ENCODE assay signal across 12 mouse cellular contexts in genomic region chr4:48275736-48276135, GRCm38 (mm10). TPM values are rescaled to one million over a fixed set of nuclear protein-coding genes. Genes with fewer than 3 reads are reported as not detected.
DNase-seq lines count a peak whose midpoint lies in the region; TF ChIP-seq lines count a peak whose summit lies in the region.
"Had no signal": no experiment of that assay in that cellular context is flagged by ENCODE, and none has a peak within 500 bp of the region (broad histone marks: within the 10 kb centered on the region; RNA-seq: fewer than 3 reads in every experiment).

No protein-coding gene starts in this region.

- peak; percentile 8 to 51 for DNase-seq in adrenal gland, postnatal 36 days
- DNase-seq in adrenal gland, adult 2 months, result no peak
- DNase-seq in cerebellum, postnatal 25 days, result peak; percentile 18 to 42
- no peak for DNase-seq in cerebellum, adult 9-11 months
- DNase-seq in liver, adult 2 months (ENCODE audit: extremely low read depth, low read depth, low spot score), result peak; percentile 52
- DNase-seq in liver, result no peak
- DNase-seq: heart, adult 11 months; kidney, adult 2 months had no signal

- H3K36me3 ChIP-seq in liver, adult 2 months (ENCODE audit: control insufficient read depth, insufficient read depth, low read length), result peaks cover 1% of the 10 kb centered on the region; the same call in 1 of the 2 replicates
- H3K36me3 ChIP-seq: hindbrain, embryonic 12.5 days; hindbrain, embryonic 15.5 days had no signal

- H3K9ac ChIP-seq in liver, adult 2 months (ENCODE audit: low read depth, low read length), result no peak overlapping the region
- H3K9ac ChIP-seq: forebrain, embryonic 13.5 days; hindbrain, embryonic 12.5 days; hindbrain, embryonic 15.5 days had no signal

- peaks cover 32% of the 10 kb centered on the region; the same call in 1 of the 2 replicates for H3K79me2 ChIP-seq in liver, adult 2 months (ENCODE audit: control insufficient read depth, insufficient read depth, low read length)

- peaks cover 36% of the 10 kb centered on the region for H3K4me1 ChIP-seq in liver, adult 2 months (ENCODE audit: control insufficient read depth, insufficient read depth, low read length)

- no peak for TF ChIP-seq CTCF in liver, adult 2 months (IDR thresholded peaks at IDR 0.05; ENCODE audit: low read depth, low read length)

- TF ChIP-seq POLR2A in liver, adult 2 months (IDR thresholded peaks at IDR 0.05; ENCODE audit: extremely low read depth, insufficient read depth, low read length), result no peak

- H3K27me3 ChIP-seq in liver, adult 2 months (ENCODE audit: control insufficient read depth, insufficient read depth, low read length), result no peaks in the 10 kb centered on the region
- H3K27me3 ChIP-seq: forebrain, embryonic 13.5 days; hindbrain, embryonic 12.5 days; hindbrain, embryonic 15.5 days had no signal

- no peak overlapping the region for H3K4me3 ChIP-seq in liver, adult 2 months (ENCODE audit: insufficient read depth, low read depth, low read length)
- H3K4me3 ChIP-seq: forebrain, embryonic 10.5 days; forebrain, embryonic 13.5 days; hindbrain, embryonic 12.5 days; hindbrain, embryonic 15.5 days had no signal

- H3K27ac ChIP-seq in liver, adult 2 months (replicated peaks; ENCODE audit: insufficient read depth, low read depth, low read length), result no peak overlapping the region
- H3K27ac ChIP-seq: forebrain, embryonic 10.5 days; forebrain, embryonic 13.5 days; hindbrain, embryonic 12.5 days; hindbrain, embryonic 15.5 days had no signal

- WGBS in liver, adult 2 months, result 49% methylated on average over 3 of the region's 3 CpGs

RNA-seq across cellular contexts. Expression of gene Erp44, which starts 3.6 kb away (rescaled TPM):
- 10 to 100 TPM; 66.7 to 69.6 TPM for total RNA-seq in adrenal gland, postnatal 36 days (2021)
- 10 to 100 TPM; 62.3 to 69.7 TPM for total RNA-seq in adrenal gland, adult 2 months (2021)
- 17.9 and 26.5 TPM in 2 replicates for polyA plus RNA-seq in adrenal gland, adult 2 months (2012; rRNA removed)
- 50.9 and 56.6 TPM in 2 replicates for total RNA-seq in liver, adult 2 months (2014; rRNA removed)
- 21.1 and 22.3 TPM in 2 replicates for polyA plus RNA-seq in liver, adult 2 months (2012; rRNA removed)

RNA-seq across cellular contexts. Expression of gene Invs, which starts 3.8 kb away (rescaled TPM):
- 10 to 100 TPM; 12.2 to 13.6 TPM for total RNA-seq in adrenal gland, postnatal 36 days (2021)
- 10 to 100 TPM; 11.2 to 13.8 TPM for total RNA-seq in adrenal gland, adult 2 months (2021)
- polyA plus RNA-seq in adrenal gland, adult 2 months (2012; rRNA removed), result 1.9 and 3.4 TPM in 2 replicates
- 9.7 and 9.9 TPM in 2 replicates for total RNA-seq in liver, adult 2 months (2014; rRNA removed)
- 1.7 and 2.5 TPM in 2 replicates for polyA plus RNA-seq in liver, adult 2 months (2012; rRNA removed)

Comparison
In these comparisons a context has a peak if more than half of its experiments do, and no peak if none do; other contexts are left out.
1. DNase-seq: peak in adrenal gland, postnatal 36 days (2 of 2), cerebellum, postnatal 25 days (2 of 2) and liver, adult 2 months (single experiment); none in adrenal gland, adult 2 months (single experiment), cerebellum, adult 9-11 months (single experiment) and liver (single experiment).